Mouse (Mus musculus) spleen, postnatal 4 days (tissue): ENCODE measurements around the gene AL607142.1.

ENCODE experiments used
- DNase-seq, 2 experiments: peaks; one replicate each; pipeline ENCODE4 v3.0.0; 2022; ENCODE audit warnings: low spot score in 2 of 2

AL607142.1 gene

GRCm38 (mm10) chr4:120056451-120056850 is 8.3 kb upstream of the AL607142.1 start:
- DNase-seq, result no peak

GRCm38 (mm10) chr4:120057529-120057928 is 7.3 kb upstream of the AL607142.1 start:
- DNase-seq, result no peak

GRCm38 (mm10) chr4:120058157-120058556 is 6.6 kb upstream of the AL607142.1 start:
- DNase-seq, result no peak

- no peak for DNase-seq
These were observed 6.0 kb upstream of the AL607142.1 start for GRCm38 (mm10) chr4:120058794-120059193.

GRCm38 (mm10) chr4:120061727-120062126 is 3.1 kb upstream of the AL607142.1 start:
- no peak for DNase-seq

GRCm38 (mm10) chr4:120062198-120062597 is 2.6 kb upstream of the AL607142.1 start:
- DNase-seq, result no peak

- DNase-seq, result no peak
These were observed 2.0 kb upstream of the AL607142.1 start for GRCm38 (mm10) chr4:120062754-120063153.

- DNase-seq, result no peak
These were observed 1.3 kb upstream of the AL607142.1 start for GRCm38 (mm10) chr4:120063353-120064124.

- DNase-seq, result no peak
These were observed 2.2 kb downstream of the AL607142.1 start for GRCm38 (mm10) chr4:120066841-120067591.

GRCm38 (mm10) chr4:120067592-120068235 is 2.9 kb downstream of the AL607142.1 start:
- DNase-seq, result no peak

- DNase-seq, result no peak
These were observed 4.2 kb downstream of the AL607142.1 start for GRCm38 (mm10) chr4:120068883-120069581.

- DNase-seq, result no peak
These were observed 4.8 kb downstream of the AL607142.1 start for GRCm38 (mm10) chr4:120069582-120069980.

- no peak for DNase-seq
These were observed 6.6 kb downstream of the AL607142.1 start for GRCm38 (mm10) chr4:120071411-120071810.

GRCm38 (mm10) chr4:120071842-120072507 is 7.2 kb downstream of the AL607142.1 start:
- no peak for DNase-seq

GRCm38 (mm10) chr4:120074061-120074460 is 9.3 kb downstream of the AL607142.1 start:
- DNase-seq, result no peak

- DNase-seq, result no peak
These were observed 12.5 kb downstream of the AL607142.1 start for GRCm38 (mm10) chr4:120077322-120077721.

- DNase-seq, result no peak
These were observed 17.7 kb downstream of the AL607142.1 start for GRCm38 (mm10) chr4:120082527-120082926.

- no peak for DNase-seq
These were observed 18.9 kb downstream of the AL607142.1 start for GRCm38 (mm10) chr4:120083700-120084099.

GRCm38 (mm10) chr4:120089536-120089935 is 24.7 kb downstream of the AL607142.1 start:
- no peak for DNase-seq

GRCm38 (mm10) chr4:120091997-120092783 is 27.4 kb downstream of the AL607142.1 start:
- no peak for DNase-seq
